Mouse (Mus musculus) hindbrain, embryonic 15.5 days (tissue): ENCODE measurements around the gene Ppp2r5c. TPM values are rescaled to one million over a fixed set of nuclear protein-coding genes. Genes with fewer than 3 reads are reported as not detected.

Experiments used
- ATAC-seq: fragments of 200-750 bp; cut with Nextera tagmentation; 2 replicates; pipeline ENCODE4 v1.8.0; 2017; ENCODE audit warnings: low read depth, moderate number of reproducible peaks, moderate TSS enrichment; ENCODE audit not compliant: low FRiP score
- H3K27ac ChIP-seq: fragments of 300-500 bp; sonication (generic); replicated peaks from 2 replicates; pipeline ENCODE4 v1.5.1; 2015; ENCODE audit warnings: mild to moderate bottlenecking, inconsistent platforms
- H3K27me3 ChIP-seq: fragments of 300-500 bp; sonication (generic); 2 replicates; pipeline ENCODE4 v1.6.1; 2015; ENCODE audit warnings: control low read depth, inconsistent platforms
- H3K36me3 ChIP-seq: fragments of 300-500 bp; sonication (generic); 2 replicates; pipeline ENCODE4 v1.6.1; 2015; ENCODE audit warnings: control low read depth, inconsistent platforms
- H3K4me1 ChIP-seq: fragments of 300-500 bp; sonication (generic); replicated peaks from 2 replicates; pipeline ENCODE4 v1.6.1; 2015; ENCODE audit warnings: control low read depth, inconsistent platforms
- H3K4me2 ChIP-seq: fragments of 300-500 bp; sonication (generic); 2 replicates; pipeline ENCODE4 v1.6.1; 2015; ENCODE audit warnings: moderate library complexity, mild to moderate bottlenecking, inconsistent platforms
- H3K4me3 ChIP-seq: fragments of 300-500 bp; sonication (generic); 2 replicates; pipeline ENCODE4 v1.5.1; 2015; ENCODE audit warnings: mild to moderate bottlenecking, inconsistent platforms
- H3K9ac ChIP-seq: fragments of 300-500 bp; sonication (generic); 2 replicates; pipeline ENCODE4 v1.6.1; 2015; ENCODE audit warnings: inconsistent platforms
- H3K9me3 ChIP-seq: fragments of 300-500 bp; sonication (generic); 2 replicates; pipeline ENCODE4 v1.6.1; 2016; ENCODE audit warnings: control low read depth, inconsistent platforms
- whole genome bisulfite sequencing: fragments of 180-500 bp; shearing (Covaris S2); methylation state at CpG from one replicate; pipeline ENCODE4 v1.1.7; 2015; 5-methylcytosine and 5-hydroxymethylcytosine counted together
- polyA plus RNA-seq: library from polyadenylated mRNA; unstranded; fragments of >200 nt; fragmentation: Nextera tagmentation; extraction: Ambion mirVana; gene quantifications from 2 replicates; pipeline ENCODE4 v1.2.1, GENCODE M21; 2015

The Ppp2r5c gene
- polyA plus RNA-seq, 1 experiment from 2014 or later, result 143 TPM

- Histone ChIP-seq H3K4me2 (no peak overlapping the region), H3K9me3 (no peaks in the 10 kb centered on the region), H3K27me3 (no peaks in the 10 kb centered on the region), H3K4me3 (no peak overlapping the region), H3K36me3 (no peaks in the 10 kb centered on the region), H3K9ac (no peak overlapping the region), H3K4me1 (peaks cover 30% of the 10 kb centered on the region), H3K27ac (no peak overlapping the region)
- no peak for ATAC-seq
- 80% methylated on average over 2 of the region's 2 CpGs for WGBS
Measured at GRCm38 (mm10) chr12:110494846-110495245, 47.9 kb downstream of the Ppp2r5c start.

GRCm38 (mm10) chr12:110495260-110495659 is 48.3 kb downstream of the Ppp2r5c start:
- 95% methylated on average over 8 of the region's 8 CpGs for WGBS
- no peaks in the 10 kb centered on the region for H3K36me3 ChIP-seq

GRCm38 (mm10) chr12:110496016-110496415 is 49.1 kb downstream of the Ppp2r5c start:
- Histone ChIP-seq H3K27ac (no peak overlapping the region), H3K4me3 (no peak overlapping the region), H3K9ac (no peak overlapping the region), H3K9me3 (no peaks in the 10 kb centered on the region), H3K27me3 (no peaks in the 10 kb centered on the region), H3K4me2 (no peak overlapping the region), H3K36me3 (no peaks in the 10 kb centered on the region), H3K4me1 (peaks cover 31% of the 10 kb centered on the region)
- no peak for ATAC-seq
- 94% methylated on average over 5 of the region's 5 CpGs for WGBS

More at GRCm38 (mm10) chr12:110495260-110495659, 48.3 kb downstream of the Ppp2r5c start:
- ATAC-seq, result no peak
- Histone ChIP-seq H3K4me3 (no peak overlapping the region), H3K4me2 (no peak overlapping the region), H3K9ac (no peak overlapping the region), H3K27ac (no peak overlapping the region), H3K4me1 (peaks cover 31% of the 10 kb centered on the region), H3K9me3 (no peaks in the 10 kb centered on the region), H3K27me3 (no peaks in the 10 kb centered on the region)

- Histone ChIP-seq H3K4me3 (no peak overlapping the region), H3K36me3 (no peaks in the 10 kb centered on the region), H3K27ac (no peak overlapping the region), H3K27me3 (no peaks in the 10 kb centered on the region), H3K9ac (no peak overlapping the region), H3K9me3 (no peaks in the 10 kb centered on the region), H3K4me2 (no peak overlapping the region), H3K4me1 (peaks cover 31% of the 10 kb centered on the region)
- WGBS, result 69% methylated on average over 3 of the region's 3 CpGs
- ATAC-seq, result no peak
Measured at GRCm38 (mm10) chr12:110497013-110497412, 50.1 kb downstream of the Ppp2r5c start.

- no peak overlapping the region for H3K9ac ChIP-seq
- H3K4me2 ChIP-seq, result no peak overlapping the region
- no peaks in the 10 kb centered on the region for H3K27me3 ChIP-seq
- H3K4me1 ChIP-seq, result peaks cover 31% of the 10 kb centered on the region
- WGBS, result 92% methylated on average over 8 of the region's 8 CpGs
- no peaks in the 10 kb centered on the region for H3K9me3 ChIP-seq
- no peak for ATAC-seq
- H3K27ac ChIP-seq, result no peak overlapping the region
- no peak overlapping the region for H3K4me3 ChIP-seq
- no peaks in the 10 kb centered on the region for H3K36me3 ChIP-seq
Measured at GRCm38 (mm10) chr12:110497485-110497884, 50.6 kb downstream of the Ppp2r5c start.

GRCm38 (mm10) chr12:110498283-110499224 is 51.6 kb downstream of the Ppp2r5c start:
- 77% methylated on average over 22 of the region's 22 CpGs for WGBS
- peaks cover 31% of the 10 kb centered on the region for H3K4me1 ChIP-seq
- H3K4me2 ChIP-seq, result no peak overlapping the region
- no peak overlapping the region for H3K9ac ChIP-seq
- H3K9me3 ChIP-seq, result no peaks in the 10 kb centered on the region
- H3K27me3 ChIP-seq, result no peaks in the 10 kb centered on the region
- H3K27ac ChIP-seq, result peak overlapping the region; percentile 32; the same call in 1 of the 2 replicates
- no peaks in the 10 kb centered on the region for H3K36me3 ChIP-seq
- H3K4me3 ChIP-seq, result no peak overlapping the region
- no peak for ATAC-seq

GRCm38 (mm10) chr12:110499225-110499992 is 52.5 kb downstream of the Ppp2r5c start:
- Histone ChIP-seq H3K27me3 (no peaks in the 10 kb centered on the region), H3K9me3 (no peaks in the 10 kb centered on the region), H3K9ac (no peak overlapping the region), H3K4me1 (peaks cover 35% of the 10 kb centered on the region), H3K36me3 (no peaks in the 10 kb centered on the region), H3K4me3 (no peak overlapping the region), H3K4me2 (no peak overlapping the region), H3K27ac (peak overlapping the region; percentile 32; the same call in 1 of the 2 replicates)
- peak; percentile 16; the same call in 1 of the 2 replicates for ATAC-seq
- WGBS, result 67% methylated on average over 14 of the region's 14 CpGs

- Histone ChIP-seq H3K36me3 (no peaks in the 10 kb centered on the region), H3K4me3 (no peak overlapping the region), H3K27ac (no peak overlapping the region), H3K9ac (no peak overlapping the region), H3K4me1 (peaks cover 41% of the 10 kb centered on the region), H3K9me3 (no peaks in the 10 kb centered on the region), H3K4me2 (no peak overlapping the region), H3K27me3 (no peaks in the 10 kb centered on the region)
- ATAC-seq, result no peak
- 97% methylated on average over 8 of the region's 8 CpGs for WGBS
Measured at GRCm38 (mm10) chr12:110500095-110500494, 53.2 kb downstream of the Ppp2r5c start.

GRCm38 (mm10) chr12:110503406-110504144 is 56.7 kb downstream of the Ppp2r5c start:
- Histone ChIP-seq H3K36me3 (no peaks in the 10 kb centered on the region), H3K4me1 (peaks cover 35% of the 10 kb centered on the region), H3K27ac (no peak overlapping the region), H3K9me3 (no peaks in the 10 kb centered on the region), H3K9ac (no peak overlapping the region), H3K27me3 (no peaks in the 10 kb centered on the region), H3K4me3 (no peak overlapping the region), H3K4me2 (no peak overlapping the region)
- ATAC-seq, result no peak
- WGBS, result 77% methylated on average over 8 of the region's 8 CpGs

- Histone ChIP-seq H3K27me3 (no peaks in the 10 kb centered on the region), H3K4me3 (no peak overlapping the region), H3K36me3 (no peaks in the 10 kb centered on the region), H3K27ac (no peak overlapping the region), H3K9ac (no peak overlapping the region), H3K9me3 (no peaks in the 10 kb centered on the region), H3K4me2 (no peak overlapping the region), H3K4me1 (peaks cover 33% of the 10 kb centered on the region)
- no peak for ATAC-seq
- 73% methylated on average over 9 of the region's 9 CpGs for WGBS
Measured at GRCm38 (mm10) chr12:110504145-110504490, 57.2 kb downstream of the Ppp2r5c start.

GRCm38 (mm10) chr12:110504793-110505192 is 57.9 kb downstream of the Ppp2r5c start:
- Histone ChIP-seq H3K4me3 (no peak overlapping the region), H3K27me3 (no peaks in the 10 kb centered on the region), H3K4me2 (no peak overlapping the region), H3K36me3 (no peaks in the 10 kb centered on the region), H3K27ac (no peak overlapping the region), H3K4me1 (peaks cover 31% of the 10 kb centered on the region), H3K9me3 (no peaks in the 10 kb centered on the region), H3K9ac (no peak overlapping the region)
- 37% methylated on average over 3 of the region's 3 CpGs for WGBS
- ATAC-seq, result no peak
